Mouse (Mus musculus) myocyte (in vitro differentiated cells): ENCODE measurements around the gene Oat. TPM values are rescaled to one million over a fixed set of nuclear protein-coding genes. Genes with fewer than 3 reads are reported as not detected.

Experiments
- H3K27me3 ChIP-seq: one replicate; pipeline ENCODE4 v1.6.1; 2011; ENCODE audit not compliant: control insufficient read depth, insufficient read depth, insufficient read length
- H3K36me3 ChIP-seq: one replicate; pipeline ENCODE4 v1.6.1; 2011; ENCODE audit not compliant: control insufficient read depth, insufficient read depth
- H3K4me2 ChIP-seq: one replicate; pipeline ENCODE4 v1.6.1; 2011; ENCODE audit warnings: low read depth, control low read depth
- H3K4me3 ChIP-seq: one replicate; pipeline ENCODE4 v1.5.1; 2011; ENCODE audit warnings: mild to moderate bottlenecking, control low read depth, moderate library complexity
- H3K79me2 ChIP-seq: one replicate; pipeline ENCODE4 v1.6.1; 2011; ENCODE audit not compliant: control insufficient read depth, insufficient read depth
- H3ac ChIP-seq: one replicate; pipeline ENCODE4 v1.6.1; 2011; ENCODE audit not compliant: control insufficient read depth, insufficient read length
- CEBPB ChIP-seq: IDR thresholded peaks from 2 replicates; pipeline ENCODE4 v1.6.1; 2011; ENCODE audit warnings: mild to moderate bottlenecking, moderate library complexity; ENCODE audit not compliant: poor library complexity, insufficient read depth, severe bottlenecking
- E2F4 ChIP-seq: IDR thresholded peaks from one replicate; pipeline ENCODE4 v1.6.1; 2011; ENCODE audit warnings: mild to moderate bottlenecking, control low read depth, moderate library complexity; ENCODE audit not compliant: insufficient read depth
- MAX ChIP-seq: IDR thresholded peaks from one replicate; pipeline ENCODE4 v1.6.1; 2011; ENCODE audit warnings: low read depth, mild to moderate bottlenecking, control low read depth
- MYOD1 ChIP-seq, 3 experiments: IDR thresholded peaks; one replicate each; pipeline ENCODE4 v1.6.1; 2011; ENCODE audit warnings: control low read depth in 2 of 3, low read depth in 2 of 3, mild to moderate bottlenecking in 2 of 3, moderate library complexity in 1 of 3; ENCODE audit not compliant: insufficient read length in 2 of 3, control insufficient read depth in 1 of 3
- MYOG ChIP-seq, 3 experiments: IDR thresholded peaks; one replicate each; pipeline ENCODE4 v1.6.1; 2011; ENCODE audit warnings: control low read depth in 2 of 3, low read depth in 2 of 3, mild to moderate bottlenecking in 2 of 3; ENCODE audit not compliant: insufficient read length in 2 of 3, control insufficient read depth in 1 of 3, insufficient read depth in 1 of 3
- POLR2A ChIP-seq: IDR thresholded peaks from one replicate; pipeline ENCODE4 v1.6.1; 2011; ENCODE audit warnings: low read depth, mild to moderate bottlenecking, control low read depth, moderate library complexity; ENCODE audit not compliant: insufficient read length
- POLR2AphosphoS2 ChIP-seq: IDR thresholded peaks from one replicate; pipeline ENCODE4 v1.6.1; 2011; ENCODE audit warnings: low read depth, control low read depth; ENCODE audit not compliant: insufficient read length
- REST ChIP-seq: IDR thresholded peaks from one replicate; pipeline ENCODE4 v1.6.1; 2011; ENCODE audit warnings: mild to moderate bottlenecking, control low read depth, moderate library complexity; ENCODE audit not compliant: insufficient read depth, insufficient read length
- SRF ChIP-seq: IDR thresholded peaks from one replicate; pipeline ENCODE4 v1.6.1; 2011; ENCODE audit warnings: low read depth; ENCODE audit not compliant: control insufficient read depth, insufficient read length
- TCF12 ChIP-seq: IDR thresholded peaks from one replicate; pipeline ENCODE4 v1.6.1; 2011; ENCODE audit warnings: mild to moderate bottlenecking, control low read depth; ENCODE audit not compliant: poor library complexity, insufficient read depth, severe bottlenecking
- TCF3 ChIP-seq: IDR thresholded peaks from one replicate; pipeline ENCODE4 v1.6.1; 2011; ENCODE audit warnings: low read depth, control low read depth; ENCODE audit not compliant: insufficient read length
- USF1 ChIP-seq: IDR thresholded peaks from one replicate; pipeline ENCODE4 v1.6.1; 2011; ENCODE audit warnings: low read depth, mild to moderate bottlenecking, control low read depth, moderate library complexity
- polyA plus RNA-seq: library from polyadenylated mRNA; unstranded; fragments of >200 nt; fragmentation: generic; extraction: Trizol; gene quantifications from one replicate; pipeline ENCODE4 v1.2.1, GENCODE M21; 2012; ENCODE audit warnings: missing spikeins

Gene Oat
- polyA plus RNA-seq, result 49.5 TPM

DNA sequence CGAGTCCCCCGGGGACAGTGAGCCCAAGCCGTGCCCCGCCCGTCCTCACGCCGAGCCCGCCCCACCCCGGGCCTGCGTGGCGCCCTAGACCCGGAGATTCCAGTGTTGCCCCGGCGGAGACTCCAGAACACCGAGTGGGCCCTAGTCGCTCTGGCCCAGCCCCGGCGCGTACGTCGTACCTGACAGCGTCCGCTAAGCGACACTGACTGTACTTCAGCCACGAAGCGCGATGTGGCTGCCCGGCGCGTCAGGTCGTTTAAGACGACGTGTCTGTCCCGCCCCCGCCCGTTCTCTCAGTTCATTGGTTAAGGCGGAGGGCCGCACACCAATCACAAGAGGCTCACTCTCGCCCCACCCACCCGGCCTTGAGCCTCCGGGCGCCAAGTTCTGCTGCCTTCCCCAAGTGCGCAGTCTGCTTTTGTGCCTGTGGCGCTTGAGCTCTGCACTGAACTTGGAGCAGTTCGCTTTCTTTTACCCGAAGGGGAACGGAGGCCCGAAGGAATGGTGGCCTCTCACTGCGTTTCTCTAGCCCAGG lies at the start of gene Oat:
Gene Oat, minus strand, starts transcription at position 283 of the 535 bp plus-strand sequence.
- H3K79me2 ChIP-seq, result peaks cover 43% of the 10 kb centered on the region
- H3K4me2 ChIP-seq, result peak within 1 kb of the TSS; percentile 99
- peak within 1 kb of the TSS; percentile 30 for H3K4me3 ChIP-seq
- no peak for TF ChIP-seq MAX
- no peak for TF ChIP-seq MYOG (IDR thresholded peaks at IDR 0.05; ENCODE audit: control insufficient read depth in 1 of 3, insufficient read depth in 1 of 3, insufficient read length in 2 of 3, low read depth in 2 of 3)
- TF ChIP-seq CEBPB, result no peak
- no peak for TF ChIP-seq TCF3
- TF ChIP-seq POLR2AphosphoS2, result peak; percentile 99
- TF ChIP-seq TCF12, result no peak
- TF ChIP-seq SRF, result no peak
- no peak for TF ChIP-seq MYOD1 (IDR thresholded peaks at IDR 0.05; ENCODE audit: control insufficient read depth in 1 of 3, insufficient read length in 2 of 3, low read depth in 2 of 3)
- TF ChIP-seq POLR2A, result peak; percentile 99
- no peak for TF ChIP-seq USF1
- peak; percentile 42 for TF ChIP-seq REST
- TF ChIP-seq E2F4, result peak; percentile 81
- H3K36me3 ChIP-seq, result no peaks in the 10 kb centered on the region
- H3ac ChIP-seq, result peak within 1 kb of the TSS; percentile 31
- peaks cover 20% of the 10 kb centered on the region for H3K27me3 ChIP-seq

- no peaks in the 10 kb centered on the region for H3K36me3 ChIP-seq
- no peak overlapping the region for H3K4me2 ChIP-seq
- H3K4me3 ChIP-seq, result no peak overlapping the region
- H3K79me2 ChIP-seq, result no peaks in the 10 kb centered on the region
- TF ChIP-seq TCF12 (no peak), USF1 (no peak), MYOG (IDR thresholded peaks at IDR 0.05; ENCODE audit: control insufficient read depth in 1 of 3, insufficient read depth in 1 of 3, insufficient read length in 2 of 3, low read depth in 2 of 3) (no peak), POLR2A (no peak), SRF (no peak), E2F4 (no peak), TCF3 (no peak), MAX (no peak), CEBPB (no peak), REST (no peak), POLR2AphosphoS2 (no peak), MYOD1 (IDR thresholded peaks at IDR 0.05; ENCODE audit: control insufficient read depth in 1 of 3, insufficient read length in 2 of 3, low read depth in 2 of 3) (no peak)
- no peak overlapping the region for H3ac ChIP-seq
- peaks cover 30% of the 10 kb centered on the region for H3K27me3 ChIP-seq
These were observed 48.0 kb upstream of the Oat start for GRCm38 (mm10) chr7:132624161-132624560.

DNA sequence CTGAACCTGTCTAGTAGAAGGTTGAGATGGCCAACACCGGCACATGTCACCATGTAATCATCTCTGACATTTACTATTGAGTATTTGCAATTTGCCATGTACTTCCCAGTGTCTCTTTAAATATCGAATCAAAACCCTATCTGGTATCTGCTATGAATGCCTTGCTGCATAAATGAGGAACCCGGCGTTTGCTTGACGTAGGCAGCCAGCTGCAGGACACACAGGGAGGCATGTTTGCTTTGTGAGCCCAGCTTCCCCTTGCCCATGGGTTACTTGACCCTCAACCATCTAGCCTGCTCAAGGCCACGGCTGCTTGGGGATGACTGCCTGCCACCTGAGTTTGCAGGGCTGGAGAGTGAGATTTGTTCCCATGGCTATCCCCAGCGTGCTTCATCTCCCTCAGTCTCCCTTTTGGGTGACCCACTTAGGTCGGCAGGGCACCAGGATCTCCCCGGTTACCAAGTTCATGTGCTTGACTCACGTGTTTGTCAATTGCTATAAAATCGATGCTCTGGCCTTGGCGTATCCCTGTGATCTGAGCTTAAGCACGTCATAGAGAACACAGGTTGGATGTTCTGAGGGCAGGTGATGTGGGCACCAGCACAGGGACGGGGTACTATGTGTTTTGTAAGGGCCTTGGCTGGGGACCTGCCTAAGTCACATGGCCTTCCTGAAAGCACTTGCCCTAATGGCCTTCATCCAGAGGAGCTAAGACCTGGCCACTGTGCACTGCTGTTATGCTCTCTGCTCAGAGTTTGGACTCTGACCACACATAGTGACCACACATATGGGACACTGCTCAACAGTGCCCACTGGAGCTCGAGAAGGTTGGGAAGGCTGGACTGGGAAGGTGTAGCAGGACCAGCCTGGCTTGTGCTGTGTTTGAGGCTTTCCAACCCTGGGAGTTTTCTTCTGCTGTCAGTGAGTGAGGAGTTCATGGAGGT lies 44.0 kb upstream of the Oat start:
- Histone ChIP-seq H3K27me3 (peaks cover 19% of the 10 kb centered on the region), H3ac (no peak overlapping the region), H3K4me3 (no peak overlapping the region), H3K4me2 (no peak overlapping the region), H3K79me2 (no peaks in the 10 kb centered on the region), H3K36me3 (no peaks in the 10 kb centered on the region)
- TF ChIP-seq TCF12, result no peak
- TF ChIP-seq MYOG (IDR thresholded peaks at IDR 0.05; ENCODE audit: control insufficient read depth in 1 of 3, insufficient read depth in 1 of 3, insufficient read length in 2 of 3, low read depth in 2 of 3), result no peak
- TF ChIP-seq SRF, result no peak
- no peak for TF ChIP-seq POLR2AphosphoS2

- no peak for TF ChIP-seq REST
These were observed 43.4 kb upstream of the Oat start for GRCm38 (mm10) chr7:132619549-132619948.

DNA sequence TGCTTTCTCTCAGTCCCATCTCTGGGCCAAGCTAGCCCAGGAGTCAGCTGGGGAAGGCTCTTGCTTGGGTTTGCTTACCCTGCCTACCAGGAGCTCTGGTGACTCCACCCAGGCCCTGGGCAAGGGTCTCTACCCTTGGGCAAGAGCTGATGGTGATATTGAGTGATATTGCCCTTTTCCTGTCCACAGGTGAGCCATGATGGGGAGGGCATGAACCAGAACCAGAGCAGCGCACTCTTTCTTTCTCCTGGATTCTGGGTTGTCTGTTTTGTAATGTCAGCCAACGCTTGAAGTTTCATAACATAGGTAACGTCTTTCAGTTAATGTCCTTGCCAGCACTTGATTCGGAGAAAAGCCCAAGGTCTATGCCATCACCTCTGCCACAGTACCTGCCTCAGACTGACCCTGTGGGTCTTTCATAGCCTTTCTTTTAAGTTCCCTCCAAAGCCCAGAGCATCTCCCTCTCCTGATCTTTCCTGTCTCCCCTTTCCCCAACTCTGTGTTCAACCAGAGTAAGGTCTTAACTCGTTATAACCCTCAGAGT lies 40.9 kb upstream of the Oat start:
- Histone ChIP-seq H3K36me3 (no peaks in the 10 kb centered on the region), H3K27me3 (peaks cover 9% of the 10 kb centered on the region), H3K4me2 (no peak overlapping the region), H3ac (no peak overlapping the region), H3K79me2 (no peaks in the 10 kb centered on the region), H3K4me3 (no peak overlapping the region)
- TF ChIP-seq CEBPB (no peak), MYOD1 (IDR thresholded peaks at IDR 0.05; ENCODE audit: control insufficient read depth in 1 of 3, insufficient read length in 2 of 3, low read depth in 2 of 3) (no peak), MAX (no peak), E2F4 (no peak)

More at GRCm38 (mm10) chr7:132619549-132619948, 43.4 kb upstream of the Oat start:
- H3ac ChIP-seq, result no peak overlapping the region
- H3K27me3 ChIP-seq, result peaks cover 12% of the 10 kb centered on the region
- H3K4me3 ChIP-seq, result no peak overlapping the region
- H3K79me2 ChIP-seq, result no peaks in the 10 kb centered on the region
- H3K4me2 ChIP-seq, result no peak overlapping the region
- H3K36me3 ChIP-seq, result no peaks in the 10 kb centered on the region
